Mouse (Mus musculus): ENCODE results near the gene Alppl2.
A peak's percentile ranks its signal among the peaks of the same experiment; 100 is the strongest.

GRCm38 (mm10) chr1:87070720-87071119 is 19.0 kb downstream of the Alppl2 start:
- TF ChIP-seq CTCF (IDR thresholded peaks at IDR 0.05; ENCODE audit: low read depth, low read length) (peak; percentile 91), TAL1 (conservative IDR thresholded peaks at IDR 0.05; ENCODE audit: low read depth, low read length) (no peak), GATA1 (IDR thresholded peaks at IDR 0.05; ENCODE audit: borderline replicate concordance, low read length) (no peak)

Measured in G1E (cell line).